9 mouse cellular contexts compared by ENCODE assay signal in the genomic region with DNA sequence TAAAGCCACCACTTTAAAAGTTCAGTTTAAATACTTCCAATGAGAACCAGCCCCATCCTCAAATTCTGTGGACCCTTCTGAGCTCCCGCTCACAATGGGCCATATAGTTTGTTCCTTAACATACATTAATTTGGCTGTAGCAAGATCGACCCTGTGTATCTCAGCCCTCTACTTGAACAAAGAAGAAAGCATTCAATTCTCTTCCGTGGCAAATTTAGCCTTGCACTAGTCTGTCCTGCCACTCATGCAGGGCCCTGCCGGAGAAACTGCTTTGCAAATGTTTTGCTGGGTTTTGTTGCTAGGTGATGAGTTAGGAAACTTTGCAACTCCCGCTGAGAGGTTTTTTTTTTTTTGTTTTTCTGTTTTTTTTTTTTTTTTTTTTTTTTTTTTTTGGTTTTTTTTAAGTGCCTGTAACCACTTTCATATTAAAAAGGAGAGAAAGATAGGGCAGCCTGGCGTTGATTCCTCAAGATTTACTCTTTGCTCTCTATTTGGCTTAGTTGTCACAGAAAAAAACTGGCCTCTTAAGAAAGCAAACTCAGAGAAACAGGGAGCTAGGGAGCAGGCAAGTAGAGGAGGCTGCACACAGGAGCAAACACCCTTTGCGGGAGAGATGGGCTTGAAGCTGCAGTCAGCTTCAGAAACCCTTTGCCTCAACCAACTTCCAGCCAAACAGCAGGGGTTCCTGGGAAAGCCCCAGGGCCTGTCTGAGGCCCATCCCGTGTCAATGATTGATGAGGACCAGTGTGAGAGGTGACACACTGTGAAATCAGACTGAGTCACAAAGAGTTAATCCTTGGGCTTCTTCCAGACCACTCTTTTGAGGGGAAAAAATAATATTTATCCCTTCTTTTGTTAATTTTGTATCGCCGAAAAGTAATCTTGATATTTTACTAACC.
DNase-seq lines count a peak whose midpoint lies in the region; ATAC-seq lines count a peak whose summit lies in the region.
"Had no signal": no experiment of that assay in that cellular context is flagged by ENCODE, and none has a peak within 500 bp of the region (broad histone marks: within the 10 kb centered on the region; RNA-seq: fewer than 3 reads in every experiment).

No protein-coding gene starts in this region.

- H3K27ac ChIP-seq in hindbrain, embryonic 10.5 days: peak overlapping the region; percentile 90
- H3K27ac ChIP-seq: liver, embryonic 14.5 days had no signal

- no peaks in the 10 kb centered on the region for H3K27me3 ChIP-seq in hindbrain, embryonic 10.5 days (ENCODE audit: insufficient read depth, poor library complexity, severe bottlenecking)

- 0 out of 2 replicates have a peak, but pooled peaks cover 3% of the 10 kb centered on the region for H3K9me3 ChIP-seq in hindbrain, embryonic 10.5 days

- H3K4me1 ChIP-seq in hindbrain, embryonic 10.5 days (replicated peaks): peaks cover 46% of the 10 kb centered on the region

- ATAC-seq in erythroid progenitor cell, adult 5-6 weeks (replicated peaks; ENCODE audit: low FRiP score, poor library complexity, severe bottlenecking): no peak

- peak overlapping the region; percentile 24 for H3K4me3 ChIP-seq in hindbrain, embryonic 10.5 days

- H3K36me3 ChIP-seq in hindbrain, embryonic 10.5 days: no peaks in the 10 kb centered on the region

- DNase-seq in layer of hippocampus, postnatal 14 days (ENCODE audit: low spot score in 2 of 2): peak; percentile 17 to 46
- DNase-seq in layer of hippocampus, postnatal 25 days (ENCODE audit: extremely low spot score in 1 of 2, low spot score in 1 of 2): no peak
- DNase-seq in embryo, embryonic 10.5 days (ENCODE audit: low spot score): peak; percentile 87
- DNase-seq in hindbrain, embryonic 10.5 days (ENCODE audit: low spot score): peak; percentile 85
- peak; percentile 79 for DNase-seq in neural tube, embryonic 10.5 days (ENCODE audit: extremely low spot score, low spot score)
- no peak for DNase-seq in c-Kit-positive CD71-positive TER-119-positive erythroid progenitor cells, embryonic 14.5 days (ENCODE audit: low spot score)
- DNase-seq in adrenal gland, adult 2 months: no peak

- WGBS in hindbrain, embryonic 10.5 days: 4% methylated on average over 10 of the region's 10 CpGs

Comparison
In these comparisons a context has a peak if more than half of its experiments do, and no peak if none do; other contexts are left out.
1. DNase-seq: peak in layer of hippocampus, postnatal 14 days (2 of 2), embryo, embryonic 10.5 days (single experiment), hindbrain, embryonic 10.5 days (single experiment) and neural tube, embryonic 10.5 days (single experiment); none in layer of hippocampus, postnatal 25 days (0 of 2), c-Kit-positive CD71-positive TER-119-positive erythroid progenitor cells, embryonic 14.5 days (single experiment) and adrenal gland, adult 2 months (single experiment).